Mouse (Mus musculus) heart, adult 2 months (tissue): ENCODE data around the gene Elovl6. TPM values are rescaled to one million over a fixed set of nuclear protein-coding genes. Genes with fewer than 3 reads are reported as not detected.

Experiments
- DNase-seq, 2 experiments: peaks; one replicate each; pipeline ENCODE4 v3.0.0; 2021
- H3K27ac ChIP-seq: fragments of 200-600 bp; 2 replicates; pipeline ENCODE4 v1.8.1; 2022
- H3K27me3 ChIP-seq: fragments of 200-500 bp; 2 replicates; pipeline ENCODE4 v1.6.1; 2012; ENCODE audit warnings: mild to moderate bottlenecking, low read length, inconsistent platforms, mixed read lengths; ENCODE audit not compliant: control insufficient read depth, insufficient read depth
- H3K36me3 ChIP-seq: fragments of 200-500 bp; 2 replicates; pipeline ENCODE4 v1.6.1; 2012; ENCODE audit warnings: low read length, inconsistent platforms; ENCODE audit not compliant: control insufficient read depth, insufficient read depth
- H3K4me1 ChIP-seq: fragments of 200-500 bp; 2 replicates; pipeline ENCODE4 v1.6.1; 2011; ENCODE audit warnings: low read length; ENCODE audit not compliant: control insufficient read depth, insufficient read depth
- H3K4me3 ChIP-seq: fragments of 200-600 bp; 2 replicates; pipeline ENCODE4 v1.8.1; 2022
- H3K79me2 ChIP-seq: fragments of 200-500 bp; replicated peaks from 2 replicates; pipeline ENCODE4 v1.6.1; 2012; ENCODE audit warnings: mild to moderate bottlenecking, inconsistent platforms, low read length, moderate library complexity, mixed read lengths; ENCODE audit not compliant: control insufficient read depth, insufficient read depth
- H3K9ac ChIP-seq: fragments of 200-500 bp; 2 replicates; pipeline ENCODE4 v1.6.1; 2012; ENCODE audit warnings: low read depth, mild to moderate bottlenecking, control low read depth, inconsistent platforms, low read length, mixed read lengths
- CTCF ChIP-seq: fragments of 200-600 bp; IDR thresholded peaks from 2 replicates; pipeline ENCODE4 v1.8.1; 2022; ENCODE audit warnings: antibody characterized with exemption, mild to moderate bottlenecking, moderate library complexity
- EP300 ChIP-seq: fragments of 200-500 bp; IDR thresholded peaks from 2 replicates; pipeline ENCODE4 v1.6.1; 2011; ENCODE audit warnings: low read depth, low read length, control low read depth; ENCODE audit not compliant: insufficient read depth
- POLR2A ChIP-seq: fragments of 200-500 bp; IDR thresholded peaks from 2 replicates; pipeline ENCODE4 v1.6.1; 2011; ENCODE audit warnings: mild to moderate bottlenecking, low read depth, low read length, control low read depth; ENCODE audit not compliant: insufficient read depth
- WGBS: fragments of 180-500 bp; shearing (Covaris S2); methylation state at CpG from one replicate; pipeline ENCODE4 v1.1.7; 2018; 5-methylcytosine and 5-hydroxymethylcytosine counted together
- intact Hi-C: fragments of 180-260 bp; cut with DNase I; formaldehyde crosslinking; loops from one replicate; pipeline ENCODE4 v1.15.1; 2025
- polyA plus RNA-seq: library from polyadenylated mRNA; depleted of rRNA; stranded (reverse); fragments of >200 nt; gene quantifications from 2 replicates; pipeline ENCODE4 v1.2.3, GENCODE M21; 2012
- total RNA-seq, 2 experiments: library from RNA; stranded (reverse); gene quantifications; 2 replicates each; pipeline ENCODE4 v1.2.3; 2021

Gene Elovl6
- total and polyA plus RNA-seq, 3 experiments = 1.3 to 19.8 (median 1.7) TPM

- Histone ChIP-seq H3K79me2 (no peaks in the 10 kb centered on the region), H3K9ac (no peak overlapping the region), H3K4me3 (no peak overlapping the region), H3K4me1 (no peaks in the 10 kb centered on the region), H3K27ac (no peak overlapping the region), H3K36me3 (no peaks in the 10 kb centered on the region), H3K27me3 (no peaks in the 10 kb centered on the region)
- TF ChIP-seq CTCF (no peak), EP300 (no peak), POLR2A (no peak)
- WGBS = 87% methylated on average over 1 of the region's 1 CpGs
- intact Hi-C loops = no loop called here
- no peak for DNase-seq
Measured at GRCm38 (mm10) chr3:129507736-129508135, 24.4 kb upstream of the Elovl6 start.

- TF ChIP-seq CTCF (no peak), EP300 (no peak), POLR2A (no peak)
- DNase-seq = no peak
- Histone ChIP-seq H3K36me3 (no peaks in the 10 kb centered on the region), H3K4me3 (no peak overlapping the region), H3K9ac (no peak overlapping the region), H3K79me2 (no peaks in the 10 kb centered on the region), H3K4me1 (no peaks in the 10 kb centered on the region), H3K27me3 (no peaks in the 10 kb centered on the region), H3K27ac (no peak overlapping the region)
- intact Hi-C loops = no loop called here
Measured at GRCm38 (mm10) chr3:129508571-129508970, 23.6 kb upstream of the Elovl6 start.

DNA sequence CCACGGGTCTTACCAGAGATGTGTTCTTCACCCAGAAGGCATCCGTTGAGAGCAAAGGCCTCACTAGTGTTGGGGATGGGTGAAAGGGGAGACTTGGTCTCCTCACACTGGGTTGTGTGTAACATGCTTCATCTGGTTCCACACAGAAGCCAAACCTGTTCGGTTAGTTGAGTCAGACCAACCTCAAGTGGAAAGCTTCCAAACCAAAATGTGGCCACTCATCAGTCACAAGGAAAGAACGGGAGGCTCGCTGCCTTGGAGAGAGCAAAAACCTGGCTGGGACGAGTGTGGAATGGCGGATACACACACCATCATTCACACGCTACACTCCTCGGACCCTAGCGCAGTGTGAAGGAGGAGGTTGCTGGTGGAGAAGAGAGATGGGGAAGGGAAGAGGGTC is 22.4 kb upstream of the Elovl6 start:
- Histone ChIP-seq H3K4me1 (no peaks in the 10 kb centered on the region), H3K79me2 (no peaks in the 10 kb centered on the region), H3K27me3 (no peaks in the 10 kb centered on the region), H3K36me3 (no peaks in the 10 kb centered on the region), H3K4me3 (no peak overlapping the region), H3K27ac (no peak overlapping the region), H3K9ac (no peak overlapping the region)
- TF ChIP-seq EP300 = no peak
- no peak for TF ChIP-seq POLR2A
- no peak for TF ChIP-seq CTCF
- intact Hi-C loops = no loop called here
- 78% methylated on average over 10 of the region's 10 CpGs for WGBS
- DNase-seq = no peak

- Histone ChIP-seq H3K4me1 (no peaks in the 10 kb centered on the region), H3K79me2 (no peaks in the 10 kb centered on the region), H3K36me3 (no peaks in the 10 kb centered on the region), H3K4me3 (no peak overlapping the region), H3K9ac (no peak overlapping the region), H3K27ac (no peak overlapping the region), H3K27me3 (no peaks in the 10 kb centered on the region)
- intact Hi-C loops = no loop called here
- no peak for TF ChIP-seq CTCF
- TF ChIP-seq EP300 = no peak
- TF ChIP-seq POLR2A = no peak
- WGBS = 94% methylated on average over 3 of the region's 3 CpGs
- DNase-seq = no peak
Measured at GRCm38 (mm10) chr3:129515863-129516436, 16.2 kb upstream of the Elovl6 start.

DNA sequence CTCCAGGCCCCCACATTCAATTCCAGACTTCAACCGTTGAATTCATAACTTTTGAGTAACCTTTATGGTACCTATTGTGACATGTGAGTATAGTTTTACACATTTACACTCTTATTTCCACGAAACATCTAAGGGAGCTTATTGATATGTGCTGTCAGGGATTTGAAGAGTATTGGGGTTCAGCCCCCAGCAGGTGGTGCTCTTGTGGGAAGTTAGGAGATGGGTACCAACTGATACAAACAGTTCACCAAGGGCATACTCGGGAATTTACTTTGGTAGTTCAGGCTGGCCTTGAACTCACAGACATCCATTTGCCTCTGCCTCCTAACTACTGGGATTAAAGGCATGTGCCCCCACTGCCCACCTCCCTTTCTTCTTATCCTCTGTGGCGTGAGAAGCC is 11.7 kb upstream of the Elovl6 start:
- Histone ChIP-seq H3K27ac (no peak overlapping the region), H3K9ac (no peak overlapping the region), H3K79me2 (no peaks in the 10 kb centered on the region), H3K4me3 (no peak overlapping the region), H3K27me3 (no peaks in the 10 kb centered on the region), H3K4me1 (no peaks in the 10 kb centered on the region), H3K36me3 (no peaks in the 10 kb centered on the region)
- intact Hi-C loops = loop anchor here (2.0 kb wide), 1 partner anchor 166 kb away; no protein-coding TSS in a partner anchor
- TF ChIP-seq POLR2A (no peak), CTCF (peak; percentile 40), EP300 (no peak)
- 82% methylated on average over 4 of the region's 4 CpGs for WGBS
- DNase-seq = no peak

- no peaks in the 10 kb centered on the region for H3K79me2 ChIP-seq
- no peak overlapping the region for H3K4me3 ChIP-seq
- DNase-seq = no peak
- H3K27me3 ChIP-seq = no peaks in the 10 kb centered on the region
- TF ChIP-seq POLR2A (no peak), EP300 (no peak), CTCF (no peak)
- WGBS = 74% methylated on average over 10 of the region's 10 CpGs
- H3K27ac ChIP-seq = no peak overlapping the region
- intact Hi-C loops = no loop called here
- no peaks in the 10 kb centered on the region for H3K4me1 ChIP-seq
- no peak overlapping the region for H3K9ac ChIP-seq
- no peaks in the 10 kb centered on the region for H3K36me3 ChIP-seq
Measured at GRCm38 (mm10) chr3:129523456-129524143, 8.6 kb upstream of the Elovl6 start.
